Mouse (Mus musculus): Measurements from ENCODE around the gene Acsm4.
"Not testable (repeated sequence)": the region's sequence is repeated elsewhere in the genome, so short reads cannot be mapped to it uniquely, and the experiment has no call there.

Acsm4 gene

GRCm38 (mm10) chr7:119689726-119690125, at the start of gene Acsm4:
Gene Acsm4 (plus strand): TSS chr7:119690026.
- DNase-seq (ENCODE audit: low read depth, low spot score): no peak

DNA sequence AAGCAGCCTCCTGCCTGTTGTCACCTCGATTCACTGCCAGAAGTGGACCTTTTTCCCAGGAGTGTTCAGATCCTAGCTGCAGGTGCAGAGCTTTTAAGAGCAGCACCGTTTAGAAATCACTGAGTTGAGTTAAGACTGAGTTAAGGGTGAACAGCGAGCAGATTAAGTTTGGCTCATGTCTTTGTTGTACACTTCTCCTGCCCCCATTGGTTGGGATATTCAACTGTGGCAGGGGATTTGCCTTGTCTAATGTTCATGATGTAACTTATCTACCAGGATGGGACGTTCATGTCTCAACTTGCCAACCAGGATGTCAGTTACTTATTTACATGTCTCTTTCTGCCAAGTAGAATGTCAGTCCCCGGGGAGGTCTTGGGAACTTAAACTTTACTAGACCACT, 47.5 kb upstream of the Acsm4 start:
- no peak for DNase-seq (ENCODE audit: low read depth, low spot score)

DNA sequence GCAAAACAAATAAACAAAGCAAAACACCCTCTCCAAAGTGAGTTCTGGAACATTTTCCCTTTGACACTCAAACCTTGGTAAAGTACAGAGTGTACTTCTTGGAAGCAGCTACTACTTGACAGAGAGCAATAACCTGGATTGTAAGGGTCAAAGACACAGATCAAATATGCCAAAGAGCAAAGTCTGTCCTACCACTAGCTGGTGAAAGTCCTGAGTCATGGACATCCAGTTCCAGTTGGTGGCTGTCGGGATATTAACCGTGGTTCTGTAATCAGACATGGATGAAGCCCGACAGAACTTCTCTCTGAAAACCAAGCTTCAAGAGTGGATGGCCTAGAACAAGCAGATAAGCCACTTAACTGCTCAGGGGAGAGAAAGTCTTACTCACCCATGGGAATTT, 21.9 kb upstream of the Acsm4 start:
- DNase-seq (ENCODE audit: low read depth, low spot score): no peak

DNA sequence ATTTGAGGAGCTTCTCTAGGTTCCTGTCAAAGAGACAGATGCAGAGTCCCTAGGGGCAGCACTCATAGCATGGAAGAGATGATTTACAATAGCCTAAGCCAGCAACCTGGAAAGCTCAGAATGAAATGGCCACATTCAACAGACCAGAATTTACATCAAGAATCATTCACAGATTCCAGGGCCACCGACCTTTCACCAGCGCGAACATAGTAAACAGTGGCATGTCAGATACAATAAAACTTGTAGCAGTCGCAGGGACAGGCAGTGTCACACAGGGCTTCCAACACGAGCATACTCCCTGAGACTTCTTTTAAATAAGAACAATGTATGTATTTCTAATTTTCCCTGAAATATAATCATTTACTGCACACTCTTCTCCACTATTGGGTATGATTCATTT, 19.4 kb upstream of the Acsm4 start:
- no peak for DNase-seq (ENCODE audit: low read depth, low spot score)

- no peak for DNase-seq (ENCODE audit: low read depth, low spot score)
Observed at GRCm38 (mm10) chr7:119670925-119671324, 18.9 kb upstream of the Acsm4 start.

DNA sequence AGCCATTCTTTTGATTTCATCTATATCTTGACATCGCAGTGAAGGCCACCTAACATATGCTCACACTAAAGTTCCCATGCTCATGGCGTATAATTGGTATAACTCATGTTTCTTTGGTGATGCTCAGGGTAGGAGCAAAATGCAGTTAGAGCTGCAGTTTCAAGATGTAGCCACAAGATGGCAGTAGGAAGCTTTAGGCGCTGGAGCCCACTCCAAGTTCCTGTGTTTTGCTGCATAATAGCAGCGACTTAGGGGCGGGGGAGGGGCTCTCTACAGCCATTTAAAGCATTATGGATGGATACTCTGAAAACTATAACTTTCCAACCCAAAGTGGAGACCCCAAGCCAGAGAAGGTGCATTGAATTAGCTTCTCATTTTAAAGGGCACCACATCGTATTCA, 16.4 kb upstream of the Acsm4 start:
- DNase-seq (ENCODE audit: low read depth, low spot score): peak; percentile 44

DNA sequence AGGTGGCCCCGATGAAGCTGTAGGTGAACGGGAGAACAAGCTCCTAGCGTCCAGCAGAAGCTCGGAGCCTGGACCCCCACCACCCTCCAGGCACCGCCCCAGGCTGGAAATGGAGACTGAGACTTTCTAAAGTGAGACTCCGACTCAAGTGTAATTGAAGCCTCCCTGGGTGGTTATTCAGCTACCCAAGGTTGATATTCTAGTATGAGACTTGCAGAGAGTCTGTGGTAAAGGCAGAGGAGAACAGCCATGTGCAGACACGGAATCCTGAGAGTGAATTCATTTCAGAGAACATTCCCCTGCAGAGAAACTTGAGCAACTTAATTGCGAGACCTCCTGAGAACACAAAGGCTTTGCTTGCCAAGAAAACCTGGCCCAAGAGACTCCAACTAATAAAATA, 9.7 kb upstream of the Acsm4 start:
- no peak for DNase-seq (ENCODE audit: low read depth, low spot score)

GRCm38 (mm10) chr7:119682699-119683098, 7.1 kb upstream of the Acsm4 start:
- DNase-seq (ENCODE audit: low read depth, low spot score): no peak

- DNase-seq (ENCODE audit: low read depth, low spot score): no peak
Observed at GRCm38 (mm10) chr7:119692302-119692701, 2.5 kb downstream of the Acsm4 start.

DNA sequence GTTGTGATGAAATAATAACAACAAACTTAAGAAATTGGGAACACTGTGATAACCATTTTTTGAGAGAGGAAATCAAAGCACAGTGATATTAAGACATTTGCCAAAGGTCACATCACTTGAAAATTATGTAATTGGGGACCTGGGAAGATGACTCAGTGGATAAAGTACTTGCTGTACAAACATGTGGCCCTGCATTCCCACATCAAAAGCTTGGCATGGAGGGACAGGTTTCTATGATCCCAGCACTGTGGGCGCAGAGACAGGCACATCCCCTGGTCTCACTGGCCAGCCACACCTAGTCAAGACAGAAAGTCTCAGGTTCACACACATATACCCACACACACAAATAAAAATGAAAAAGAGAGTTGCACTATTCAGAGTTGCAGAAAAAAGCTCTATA, 5.1 kb downstream of the Acsm4 start:
- no peak for DNase-seq (ENCODE audit: low read depth, low spot score)

GRCm38 (mm10) chr7:119714111-119714510, 24.3 kb downstream of the Acsm4 start:
- DNase-seq (ENCODE audit: low read depth, low spot score): no peak

DNA sequence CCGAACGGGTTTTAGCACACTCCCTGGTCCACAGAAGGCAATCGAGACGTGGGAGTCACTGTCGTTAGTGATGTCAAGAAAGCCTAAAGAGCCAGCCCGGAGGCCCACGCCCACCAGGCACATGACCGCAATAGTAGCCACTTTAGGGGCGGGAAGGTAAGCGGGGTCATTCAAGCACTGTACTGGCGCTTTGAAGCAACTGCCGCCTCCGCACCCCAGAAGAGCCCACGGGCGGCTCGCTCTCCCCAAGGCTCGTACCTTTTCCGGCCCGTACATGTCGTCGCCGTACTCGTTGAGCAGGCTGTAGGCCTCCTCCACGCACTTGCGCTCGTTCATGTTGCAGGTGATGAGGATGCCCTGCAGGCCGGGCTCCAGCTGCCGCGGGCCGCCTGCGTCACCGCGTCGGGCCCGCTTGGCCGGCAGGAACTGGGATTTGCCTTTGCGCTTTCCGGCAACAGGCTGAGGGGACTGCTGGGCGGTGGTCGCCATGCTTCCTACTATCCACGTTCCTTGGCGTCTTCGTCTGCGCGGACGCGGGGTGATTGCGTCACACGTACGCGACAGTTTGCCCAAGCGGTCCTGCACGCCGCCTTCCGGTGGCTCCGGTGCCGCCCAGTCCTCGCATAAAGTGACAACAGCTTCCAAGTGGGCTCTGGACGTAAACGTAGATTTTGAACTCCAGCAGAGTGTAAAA, 30.6 kb downstream of the Acsm4 start, which contains the start of gene Thumpd1:
Gene Thumpd1 (minus strand): TSS at position 546 of the 694 bp plus-strand sequence.
- DNase-seq (ENCODE audit: low read depth, low spot score): peak; percentile 90

DNA sequence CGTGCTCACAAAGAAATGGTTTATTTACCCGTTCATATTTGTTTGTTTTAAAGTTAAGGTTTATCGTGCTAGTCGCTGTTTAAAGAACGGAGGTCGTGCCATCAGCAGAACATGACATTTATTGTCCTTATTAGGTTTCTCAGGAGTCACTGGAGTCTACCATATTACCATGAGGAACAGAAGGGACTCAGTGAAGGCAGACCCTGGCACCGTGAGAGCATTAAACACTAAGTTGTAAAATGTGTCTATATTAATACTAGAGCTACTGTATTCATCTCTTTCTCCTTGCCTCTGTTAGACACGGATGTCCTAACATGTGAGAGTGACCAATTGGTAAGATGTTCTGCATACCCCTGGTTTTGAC, 31.1 kb downstream of the Acsm4 start:
- DNase-seq (ENCODE audit: low read depth, low spot score): no peak

DNA sequence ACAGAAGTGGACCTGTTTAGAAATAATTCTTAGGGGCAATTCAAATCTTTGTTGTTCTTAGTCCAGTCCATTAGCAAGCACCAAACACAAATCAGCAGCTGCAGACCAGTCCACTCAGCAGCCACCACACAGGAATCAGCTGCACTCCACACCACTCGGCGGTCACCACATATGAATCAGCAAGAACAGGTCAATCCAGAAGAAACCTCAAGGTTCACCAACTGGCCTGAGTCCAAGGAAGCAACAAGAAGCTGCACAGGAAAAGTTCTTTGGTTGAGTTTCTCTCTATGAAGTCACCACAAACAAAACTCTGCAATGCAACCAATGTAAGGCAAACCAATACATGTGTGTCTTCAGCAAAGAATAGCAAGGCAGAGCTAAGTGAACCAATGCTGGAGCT, 37.8 kb downstream of the Acsm4 start:
- no peak for DNase-seq (ENCODE audit: low read depth, low spot score)

DNA sequence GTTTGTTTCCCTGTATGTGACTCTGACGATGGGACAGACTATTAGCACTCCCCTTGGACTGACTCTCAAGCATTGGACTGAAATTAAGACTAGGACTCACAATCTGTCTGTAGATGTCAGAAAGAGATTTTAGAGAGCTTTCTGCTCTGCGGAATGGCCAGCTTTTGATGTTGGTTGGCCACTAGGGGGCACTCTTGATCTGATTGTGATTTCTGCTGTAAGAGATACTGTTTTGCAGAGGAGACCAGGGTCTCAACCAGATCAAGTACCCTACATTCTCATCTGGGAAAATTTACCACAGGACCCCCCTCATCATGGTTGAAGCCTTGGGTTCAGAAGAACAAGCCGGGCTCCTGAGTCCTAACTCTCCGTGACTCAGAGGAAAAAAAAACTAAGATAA, 41.4 kb downstream of the Acsm4 start:
- not testable (repeated sequence) for DNase-seq (ENCODE audit: low read depth, low spot score)

DNA sequence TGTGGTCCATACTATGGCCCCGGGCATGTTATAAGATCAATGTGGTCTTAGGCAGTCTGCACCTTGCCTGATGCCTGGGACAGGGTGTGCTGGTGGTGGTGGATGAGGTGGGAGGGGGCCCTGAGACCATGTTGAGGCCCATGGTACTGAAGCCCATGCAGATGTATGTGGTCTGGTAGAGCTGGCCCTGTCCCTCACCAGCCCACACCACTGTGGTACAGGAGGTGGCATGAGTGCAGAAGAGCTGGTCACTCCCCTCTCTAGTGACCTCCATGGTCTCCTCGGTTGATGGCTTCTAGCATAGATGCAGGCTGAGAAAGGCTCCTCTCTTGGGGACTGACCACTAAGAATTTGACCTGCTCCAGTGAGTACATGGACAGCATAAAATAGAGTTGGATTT, 49.1 kb downstream of the Acsm4 start:
- DNase-seq (ENCODE audit: low read depth, low spot score): no peak

DNA sequence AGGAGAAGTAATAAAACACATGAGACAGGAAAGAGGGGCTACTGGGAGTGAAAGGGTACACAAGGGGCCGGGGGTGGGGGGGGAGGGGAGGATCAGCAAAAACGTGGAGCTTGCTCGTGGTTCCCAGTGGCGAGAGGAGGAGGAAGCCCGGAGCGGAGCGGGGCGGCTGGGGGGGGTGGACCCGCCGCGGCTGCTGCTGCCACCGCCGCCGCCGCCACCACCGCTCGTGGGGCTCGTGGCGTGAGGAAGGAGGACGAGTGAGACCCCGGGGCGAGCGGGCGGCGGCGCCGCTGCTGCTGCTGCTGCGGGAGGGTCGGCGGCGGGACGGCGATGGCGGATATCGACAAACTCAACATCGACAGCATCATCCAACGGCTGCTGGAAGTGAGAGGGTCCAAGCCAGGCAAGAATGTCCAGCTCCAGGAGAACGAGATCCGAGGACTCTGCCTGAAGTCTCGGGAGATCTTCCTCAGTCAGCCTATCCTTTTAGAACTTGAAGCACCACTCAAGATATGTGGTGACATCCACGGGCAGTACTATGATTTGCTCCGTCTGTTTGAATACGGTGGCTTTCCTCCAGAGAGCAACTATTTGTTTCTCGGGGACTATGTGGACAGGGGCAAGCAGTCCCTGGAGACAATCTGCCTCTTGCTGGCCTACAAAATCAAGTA, 50.1 kb downstream of the Acsm4 start:
- not testable (repeated sequence) for DNase-seq (ENCODE audit: low read depth, low spot score)

DNA sequence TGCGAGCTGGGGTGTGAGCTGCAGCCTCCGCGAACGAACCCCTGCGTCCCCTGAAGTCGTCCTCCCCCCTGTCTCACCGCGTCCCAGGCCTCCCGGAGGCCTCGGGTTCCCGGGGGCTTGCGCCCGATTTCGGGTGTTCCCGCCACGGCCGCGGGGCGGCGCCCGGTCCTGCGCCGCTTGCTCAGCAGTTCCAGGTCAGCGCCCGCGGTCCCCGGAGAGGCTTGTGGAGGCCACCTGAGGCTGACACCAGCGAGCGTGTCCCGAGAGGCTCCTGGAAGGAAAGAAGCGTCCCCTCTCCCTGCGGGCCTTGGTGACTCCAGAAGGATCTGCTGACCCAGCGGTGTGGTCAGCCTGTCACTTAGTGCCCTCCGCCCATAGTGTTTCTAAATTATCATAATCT, 54.5 kb downstream of the Acsm4 start:
- DNase-seq (ENCODE audit: low read depth, low spot score): peak; percentile 14

DNA sequence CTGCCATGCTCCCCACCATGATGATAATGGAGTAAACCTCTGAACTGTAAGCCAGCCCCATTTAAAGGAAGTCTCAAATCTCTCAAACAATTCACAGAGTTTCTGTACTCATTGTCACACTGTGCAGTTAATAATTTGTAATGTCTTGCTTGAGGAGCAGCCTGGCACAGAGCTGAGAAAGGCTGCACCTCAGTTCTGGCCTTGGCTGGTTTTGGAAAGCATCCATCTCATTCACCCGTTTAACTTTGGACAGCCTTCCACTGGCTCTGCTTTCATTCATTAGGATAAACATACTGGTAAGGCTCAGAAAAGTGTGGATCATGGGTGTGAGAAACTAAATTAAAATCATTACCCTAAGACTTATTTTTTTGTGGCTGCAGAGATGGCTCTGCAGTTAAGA, 56.0 kb downstream of the Acsm4 start:
- no peak for DNase-seq (ENCODE audit: low read depth, low spot score)

DNA sequence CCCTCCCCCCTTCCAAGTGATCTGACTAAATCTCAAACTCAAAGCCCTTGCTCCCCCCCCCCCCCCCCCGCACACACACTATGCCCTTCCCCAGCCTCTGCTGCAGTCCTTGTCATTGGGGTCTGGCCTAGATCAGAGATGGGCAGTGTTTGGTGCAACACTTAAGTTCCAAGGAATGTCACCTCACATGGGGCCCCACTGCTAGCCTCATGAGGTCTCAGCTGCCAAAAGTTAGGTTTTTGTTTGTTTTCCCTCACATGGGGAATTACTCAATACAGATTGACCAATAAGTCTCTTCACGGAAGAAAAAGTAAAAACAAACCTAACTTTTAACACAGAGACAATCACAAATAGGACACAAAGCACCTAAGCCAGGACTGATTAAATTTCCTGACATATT, 58.9 kb downstream of the Acsm4 start:
- no peak for DNase-seq (ENCODE audit: low read depth, low spot score)

- no peak for DNase-seq (ENCODE audit: low read depth, low spot score)
Observed at GRCm38 (mm10) chr7:119749942-119750341, 60.1 kb downstream of the Acsm4 start.

- DNase-seq (ENCODE audit: low read depth, low spot score): no peak
Observed at GRCm38 (mm10) chr7:119753696-119754095, 63.9 kb downstream of the Acsm4 start.

DNA sequence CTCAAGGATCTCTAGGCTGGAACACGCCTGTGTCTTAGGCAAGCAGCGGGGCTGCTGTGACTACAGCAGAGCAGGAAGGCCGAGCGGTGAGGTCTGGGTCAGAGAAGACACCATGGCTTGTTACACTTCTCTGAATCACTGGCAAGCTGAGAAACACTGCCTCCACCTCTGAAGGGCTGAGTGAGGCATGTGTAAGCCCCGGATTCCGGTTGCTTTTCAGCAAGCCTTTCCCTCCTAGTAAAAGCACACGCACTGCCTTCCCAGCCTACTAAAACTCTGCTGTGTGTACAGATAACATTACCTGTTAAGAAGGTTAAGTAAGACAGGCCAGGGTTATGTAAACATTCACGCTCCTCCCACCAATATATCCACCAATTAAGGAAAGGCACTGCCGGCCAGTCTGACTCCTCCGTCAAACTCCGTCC, 70.7 kb downstream of the Acsm4 start, which contains the start of gene Acsm3:
Gene Acsm3 (plus strand): TSS at position 397 of the 425 bp plus-strand sequence.
- no peak for DNase-seq (ENCODE audit: low read depth, low spot score)
